Mouse (Mus musculus): ENCODE data around the gene Pnpla5. TPM values are rescaled to one million over a fixed set of nuclear protein-coding genes. Genes with fewer than 3 reads are reported as not detected.

Gene Pnpla5
- polyA plus RNA-seq, 1 experiment, result 0.05 TPM

DNA sequence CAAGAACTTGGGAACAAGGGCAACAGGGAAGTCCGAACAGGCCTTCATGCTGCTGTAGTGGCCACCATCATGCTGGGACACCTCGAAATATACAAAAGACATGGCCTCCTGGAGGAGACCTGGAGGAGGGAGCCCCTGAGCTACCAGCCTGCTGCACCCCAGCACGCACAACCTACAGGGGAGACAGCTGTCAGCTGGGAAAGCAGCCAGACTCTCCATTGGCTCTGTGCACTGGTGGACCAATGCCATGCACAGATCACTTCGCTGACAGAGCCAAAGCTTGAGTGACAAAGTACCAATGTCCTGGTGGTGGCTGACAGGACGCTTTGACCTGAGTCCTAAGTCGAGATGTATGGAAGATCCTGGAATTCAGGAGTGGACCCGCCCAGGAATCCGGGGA lies 26.9 kb downstream of the Pnpla5 start:
- no peaks in the 10 kb centered on the region for H3K4me1 ChIP-seq (ENCODE audit: control insufficient read depth, insufficient read depth, low read length)
- H3K27me3 ChIP-seq (replicated peaks; ENCODE audit: control insufficient read depth, insufficient read depth, low read length), result no peaks in the 10 kb centered on the region
- WGBS, result 86% methylated on average over 8 of the region's 8 CpGs
- no peaks in the 10 kb centered on the region for H3K36me3 ChIP-seq (ENCODE audit: control insufficient read depth, insufficient read depth, low read length)
- TF ChIP-seq CTCF (conservative IDR thresholded peaks at IDR 0.05; ENCODE audit: insufficient read depth, insufficient read length, low read depth, low read length) (no peak), POLR2A (IDR thresholded peaks at IDR 0.05; ENCODE audit: low read depth, low read length) (no peak)
- H3K4me3 ChIP-seq (ENCODE audit: insufficient read depth, low read depth, low read length), result no peak overlapping the region
- DNase-seq, result no peak
- no peak overlapping the region for H3K27ac ChIP-seq (ENCODE audit: insufficient read depth, low read depth, low read length)

DNA sequence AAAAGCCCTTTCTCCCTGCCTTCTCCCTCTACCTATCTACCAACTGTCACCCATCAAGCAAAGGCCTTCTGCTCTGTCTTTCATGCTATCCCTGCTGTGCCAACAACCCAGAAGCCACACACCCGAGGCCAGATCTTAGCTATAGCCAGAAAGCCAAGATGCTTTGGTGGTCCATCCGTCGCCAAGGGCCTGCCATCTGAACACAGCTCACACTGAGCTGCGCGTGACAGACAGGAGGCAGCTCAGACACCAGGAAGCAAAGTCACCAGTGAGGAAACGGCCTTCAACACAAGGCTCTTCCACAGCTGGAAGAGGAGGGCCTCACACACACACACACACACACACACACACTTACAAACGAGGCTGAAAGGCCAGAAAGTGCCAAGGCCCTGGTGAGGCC lies 28.1 kb downstream of the Pnpla5 start:
- Histone ChIP-seq H3K27ac (ENCODE audit: insufficient read depth, low read depth, low read length) (no peak overlapping the region), H3K4me1 (ENCODE audit: control insufficient read depth, insufficient read depth, low read length) (no peaks in the 10 kb centered on the region), H3K4me3 (ENCODE audit: insufficient read depth, low read depth, low read length) (no peak overlapping the region), H3K27me3 (replicated peaks; ENCODE audit: control insufficient read depth, insufficient read depth, low read length) (no peaks in the 10 kb centered on the region), H3K36me3 (ENCODE audit: control insufficient read depth, insufficient read depth, low read length) (no peaks in the 10 kb centered on the region)
- TF ChIP-seq POLR2A (IDR thresholded peaks at IDR 0.05; ENCODE audit: low read depth, low read length) (no peak), CTCF (conservative IDR thresholded peaks at IDR 0.05; ENCODE audit: insufficient read depth, insufficient read length, low read depth, low read length) (no peak)
- no peak for DNase-seq
- 62% methylated on average over 7 of the region's 7 CpGs for WGBS

DNA sequence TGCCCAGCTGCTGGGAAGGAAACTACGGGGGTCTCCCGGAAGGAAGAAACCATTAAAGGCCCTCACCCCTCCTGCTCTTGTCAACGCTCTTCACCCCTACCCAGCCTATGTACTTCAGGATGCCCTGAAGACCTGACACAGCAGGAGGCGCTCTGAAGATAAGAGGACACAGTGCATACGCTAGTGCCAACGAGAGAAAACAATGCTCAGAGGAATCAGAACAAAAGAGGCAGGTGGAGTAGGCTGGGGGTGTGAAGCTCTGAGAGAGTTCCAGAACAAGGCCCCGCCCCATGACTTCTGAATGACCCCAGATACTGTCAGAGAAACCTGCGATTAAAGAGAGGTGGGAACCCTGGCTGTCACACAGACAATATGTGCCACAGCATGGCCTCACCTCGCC lies 36.2 kb downstream of the Pnpla5 start:
- 46% methylated on average over 9 of the region's 9 CpGs for WGBS
- DNase-seq, result no peak
- H3K4me1 ChIP-seq (ENCODE audit: control insufficient read depth, insufficient read depth, low read length), result no peaks in the 10 kb centered on the region
- H3K4me3 ChIP-seq (ENCODE audit: insufficient read depth, low read depth, low read length), result no peak overlapping the region
- H3K36me3 ChIP-seq (ENCODE audit: control insufficient read depth, insufficient read depth, low read length), result no peaks in the 10 kb centered on the region
- TF ChIP-seq CTCF (conservative IDR thresholded peaks at IDR 0.05; ENCODE audit: insufficient read depth, insufficient read length, low read depth, low read length) (no peak), POLR2A (IDR thresholded peaks at IDR 0.05; ENCODE audit: low read depth, low read length) (no peak)
- no peak overlapping the region for H3K27ac ChIP-seq (ENCODE audit: insufficient read depth, low read depth, low read length)
- no peaks in the 10 kb centered on the region for H3K27me3 ChIP-seq (replicated peaks; ENCODE audit: control insufficient read depth, insufficient read depth, low read length)

DNA sequence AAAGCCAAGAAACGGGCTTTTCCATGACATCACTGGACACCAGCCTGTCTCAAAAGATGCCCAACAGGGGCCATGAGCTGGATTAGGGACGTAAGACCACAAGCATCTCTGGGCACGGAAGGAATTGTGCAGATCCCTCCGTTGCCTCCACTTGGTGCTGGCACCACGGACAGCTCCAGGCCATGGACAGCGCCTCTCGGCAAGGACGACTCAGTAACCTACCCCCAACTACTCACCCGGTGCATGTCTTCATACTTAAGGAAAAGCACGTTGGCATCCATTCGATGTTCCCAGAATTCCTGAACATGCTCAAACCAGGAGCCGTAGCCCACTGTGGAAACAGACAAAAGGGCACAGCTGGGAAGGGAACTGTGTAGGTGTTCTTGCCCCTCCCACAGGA lies 36.6 kb downstream of the Pnpla5 start:
- no peak for DNase-seq
- WGBS, result 22% methylated on average over 12 of the region's 12 CpGs
- TF ChIP-seq CTCF (conservative IDR thresholded peaks at IDR 0.05; ENCODE audit: insufficient read depth, insufficient read length, low read depth, low read length), result no peak
- TF ChIP-seq POLR2A (IDR thresholded peaks at IDR 0.05; ENCODE audit: low read depth, low read length), result no peak
- Histone ChIP-seq H3K27me3 (replicated peaks; ENCODE audit: control insufficient read depth, insufficient read depth, low read length) (no peaks in the 10 kb centered on the region), H3K36me3 (ENCODE audit: control insufficient read depth, insufficient read depth, low read length) (no peaks in the 10 kb centered on the region), H3K27ac (ENCODE audit: insufficient read depth, low read depth, low read length) (no peak overlapping the region), H3K4me3 (ENCODE audit: insufficient read depth, low read depth, low read length) (no peak overlapping the region), H3K4me1 (ENCODE audit: control insufficient read depth, insufficient read depth, low read length) (no peaks in the 10 kb centered on the region)

DNA sequence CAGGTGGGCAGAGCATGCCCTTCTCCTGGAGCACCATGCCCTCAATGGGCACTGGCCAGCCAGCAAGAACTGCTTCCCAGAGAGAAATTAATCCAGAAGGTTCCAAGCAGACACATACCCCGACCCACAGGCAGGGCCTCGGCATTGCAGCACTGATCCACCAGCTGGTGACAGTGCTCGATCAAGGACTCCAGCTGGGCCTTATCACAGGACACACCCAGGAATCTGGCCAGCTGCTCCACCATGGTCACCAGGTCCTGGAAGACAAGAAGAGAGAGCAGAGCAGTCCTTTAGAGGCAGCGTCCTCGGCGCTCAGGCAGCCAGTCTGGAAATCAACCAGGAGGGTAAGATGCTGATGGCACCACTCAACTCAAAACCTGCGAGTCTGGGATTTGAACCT lies 42.9 kb downstream of the Pnpla5 start:
- no peak for TF ChIP-seq POLR2A (IDR thresholded peaks at IDR 0.05; ENCODE audit: low read depth, low read length)
- no peak for TF ChIP-seq CTCF (conservative IDR thresholded peaks at IDR 0.05; ENCODE audit: insufficient read depth, insufficient read length, low read depth, low read length)
- Histone ChIP-seq H3K4me3 (ENCODE audit: insufficient read depth, low read depth, low read length) (no peak overlapping the region), H3K27me3 (replicated peaks; ENCODE audit: control insufficient read depth, insufficient read depth, low read length) (no peaks in the 10 kb centered on the region), H3K36me3 (ENCODE audit: control insufficient read depth, insufficient read depth, low read length) (no peaks in the 10 kb centered on the region), H3K27ac (ENCODE audit: insufficient read depth, low read depth, low read length) (no peak overlapping the region), H3K4me1 (ENCODE audit: control insufficient read depth, insufficient read depth, low read length) (no peaks in the 10 kb centered on the region)
- no peak for DNase-seq
- 54% methylated on average over 7 of the region's 7 CpGs for WGBS

DNA sequence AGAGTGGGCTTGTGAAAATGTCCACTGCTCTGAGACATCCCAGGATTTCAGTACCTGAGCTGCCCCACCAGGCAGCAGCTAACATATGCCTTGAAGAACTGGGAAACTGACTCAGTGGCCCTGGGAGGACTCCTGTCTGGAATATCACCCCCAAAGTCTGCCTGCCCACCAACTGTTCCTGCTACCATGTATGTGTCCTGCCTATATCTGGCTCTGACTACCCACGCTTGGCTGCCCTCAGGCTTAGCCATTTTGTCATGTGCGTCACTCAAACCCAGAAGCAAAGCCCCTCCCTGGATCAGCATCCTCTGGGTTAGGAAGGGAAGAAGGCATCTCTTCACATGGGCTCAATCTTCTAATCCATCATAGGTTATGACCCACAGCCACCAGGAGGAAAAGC lies 43.5 kb downstream of the Pnpla5 start:
- Histone ChIP-seq H3K4me1 (ENCODE audit: control insufficient read depth, insufficient read depth, low read length) (no peaks in the 10 kb centered on the region), H3K36me3 (ENCODE audit: control insufficient read depth, insufficient read depth, low read length) (no peaks in the 10 kb centered on the region), H3K27ac (ENCODE audit: insufficient read depth, low read depth, low read length) (no peak overlapping the region), H3K4me3 (ENCODE audit: insufficient read depth, low read depth, low read length) (no peak overlapping the region), H3K27me3 (replicated peaks; ENCODE audit: control insufficient read depth, insufficient read depth, low read length) (no peaks in the 10 kb centered on the region)
- no peak for DNase-seq
- TF ChIP-seq CTCF (conservative IDR thresholded peaks at IDR 0.05; ENCODE audit: insufficient read depth, insufficient read length, low read depth, low read length), result no peak
- no peak for TF ChIP-seq POLR2A (IDR thresholded peaks at IDR 0.05; ENCODE audit: low read depth, low read length)
- WGBS, result 82% methylated on average over 2 of the region's 2 CpGs

DNA sequence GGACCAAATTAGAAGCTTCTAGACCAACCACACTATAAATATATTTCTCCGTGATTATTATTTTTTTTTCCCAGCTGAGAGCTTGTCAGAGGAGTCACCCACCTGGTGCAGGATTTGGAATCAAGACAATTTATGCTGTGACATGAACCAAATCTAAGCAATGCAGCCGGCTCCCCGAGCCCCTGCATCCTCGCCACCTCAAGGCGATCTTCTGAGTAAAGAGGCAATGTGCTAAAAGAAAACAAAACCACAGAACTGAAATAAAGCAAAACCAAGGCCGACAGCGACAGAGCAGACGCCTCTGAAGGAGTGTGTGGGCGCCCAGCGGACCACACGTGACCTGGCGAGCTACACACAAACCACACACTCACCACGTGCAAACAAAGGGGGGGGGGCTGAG lies 44.3 kb downstream of the Pnpla5 start:
- H3K4me3 ChIP-seq (ENCODE audit: insufficient read depth, low read depth, low read length), result no peak overlapping the region
- H3K27ac ChIP-seq (ENCODE audit: insufficient read depth, low read depth, low read length), result no peak overlapping the region
- no peaks in the 10 kb centered on the region for H3K36me3 ChIP-seq (ENCODE audit: control insufficient read depth, insufficient read depth, low read length)
- 47% methylated on average over 13 of the region's 13 CpGs for WGBS
- no peak for DNase-seq
- TF ChIP-seq CTCF (conservative IDR thresholded peaks at IDR 0.05; ENCODE audit: insufficient read depth, insufficient read length, low read depth, low read length) (no peak), POLR2A (IDR thresholded peaks at IDR 0.05; ENCODE audit: low read depth, low read length) (no peak)
- H3K27me3 ChIP-seq (replicated peaks; ENCODE audit: control insufficient read depth, insufficient read depth, low read length), result no peaks in the 10 kb centered on the region
- H3K4me1 ChIP-seq (ENCODE audit: control insufficient read depth, insufficient read depth, low read length), result no peaks in the 10 kb centered on the region

DNA sequence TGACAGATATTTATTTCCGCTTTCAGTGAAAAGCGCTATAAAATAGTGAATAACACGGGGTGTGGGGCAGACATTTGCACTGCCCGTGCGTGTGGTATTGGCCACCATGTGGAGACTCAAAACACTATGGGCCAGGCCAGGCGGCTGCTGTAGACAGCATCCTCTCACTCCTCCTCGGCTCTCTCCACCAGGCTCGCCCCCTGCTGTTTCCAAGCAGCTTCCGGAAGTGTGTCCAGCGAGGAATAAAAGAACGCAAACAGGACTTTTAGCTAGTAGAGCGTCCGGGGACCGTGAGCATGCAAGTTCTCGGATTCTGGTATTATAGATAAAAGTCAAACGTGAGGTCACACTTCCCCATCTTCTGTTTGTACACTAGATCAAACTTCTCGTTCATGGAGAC lies 45.8 kb downstream of the Pnpla5 start:
- Histone ChIP-seq H3K4me1 (ENCODE audit: control insufficient read depth, insufficient read depth, low read length) (no peaks in the 10 kb centered on the region), H3K36me3 (ENCODE audit: control insufficient read depth, insufficient read depth, low read length) (no peaks in the 10 kb centered on the region), H3K27me3 (replicated peaks; ENCODE audit: control insufficient read depth, insufficient read depth, low read length) (no peaks in the 10 kb centered on the region), H3K27ac (ENCODE audit: insufficient read depth, low read depth, low read length) (no peak overlapping the region), H3K4me3 (ENCODE audit: insufficient read depth, low read depth, low read length) (no peak overlapping the region)
- no peak for TF ChIP-seq CTCF (conservative IDR thresholded peaks at IDR 0.05; ENCODE audit: insufficient read depth, insufficient read length, low read depth, low read length)
- no peak for TF ChIP-seq POLR2A (IDR thresholded peaks at IDR 0.05; ENCODE audit: low read depth, low read length)
- 53% methylated on average over 17 of the region's 17 CpGs for WGBS
- no peak for DNase-seq

Measured in kidney, adult 2 months (tissue).